Mouse (Mus musculus) brain, embryonic 14.5 days (tissue): ENCODE results near the gene 2210011C24Rik.

ENCODE experiments used
- CTCF ChIP-seq: fragments of 200-500 bp; IDR thresholded peaks from 2 replicates; pipeline ENCODE4 v1.5.1; 2012; ENCODE audit warnings: inconsistent platforms, mild to moderate bottlenecking, moderate library complexity, borderline replicate concordance; ENCODE audit not compliant: insufficient read depth, insufficient read length; ENCODE audit errors: extremely low read depth
- POLR2A ChIP-seq: fragments of 200-500 bp; IDR thresholded peaks from 2 replicates; pipeline ENCODE4 v1.6.1; 2012; ENCODE audit warnings: mild to moderate bottlenecking, inconsistent platforms, borderline replicate concordance; ENCODE audit not compliant: poor library complexity, insufficient read depth, insufficient read length, severe bottlenecking; ENCODE audit errors: extremely low read depth

DNA sequence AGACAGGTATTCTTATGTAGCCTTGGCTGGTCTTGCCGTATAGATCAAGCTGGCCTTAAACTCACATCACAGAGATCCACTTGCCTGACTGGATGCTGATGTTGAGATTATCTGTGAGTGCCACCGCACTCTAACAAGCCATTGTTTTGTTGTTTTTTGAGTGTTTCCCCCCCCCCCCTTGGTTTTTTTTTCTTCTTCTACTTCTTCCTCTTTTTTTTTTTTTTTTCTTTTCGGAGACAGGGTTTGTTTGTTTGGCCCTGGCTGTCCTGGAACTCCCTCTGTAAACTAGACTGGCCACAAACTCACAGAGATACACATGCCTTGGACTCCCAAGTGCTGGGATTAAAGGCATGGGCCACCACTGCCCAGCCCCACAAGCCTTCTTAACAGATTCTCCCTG lies 17.9 kb downstream of the 2210011C24Rik start:
- no peak for TF ChIP-seq POLR2A
- no peak for TF ChIP-seq CTCF
